Mouse (Mus musculus): ENCODE results near the gene Hspg2.
A peak's percentile ranks its signal among the peaks of the same experiment; 100 is the strongest.

Gene Hspg2

GRCm38 (mm10) chr4:137480191-137480992 lies 11.8 kb downstream of the Hspg2 start:
- no peak for DNase-seq (ENCODE audit: low spot score in 2 of 2)

GRCm38 (mm10) chr4:137480993-137481340 lies 12.4 kb downstream of the Hspg2 start:
- DNase-seq (ENCODE audit: low spot score in 2 of 2), result no peak

- no peak for DNase-seq (ENCODE audit: low spot score in 2 of 2)
These were observed 12.9 kb downstream of the Hspg2 start for GRCm38 (mm10) chr4:137481381-137482030.

- DNase-seq (ENCODE audit: low spot score in 2 of 2), result peak in 1 of 2 experiments; percentile 38
These were observed 15.3 kb downstream of the Hspg2 start for GRCm38 (mm10) chr4:137483871-137484270.

- DNase-seq (ENCODE audit: low spot score in 2 of 2), result peak in 1 of 2 experiments; percentile 48
These were observed 16.0 kb downstream of the Hspg2 start for GRCm38 (mm10) chr4:137484586-137484985.

GRCm38 (mm10) chr4:137485258-137485960 lies 16.8 kb downstream of the Hspg2 start:
- DNase-seq (ENCODE audit: low spot score in 2 of 2), result no peak

GRCm38 (mm10) chr4:137486081-137487014 lies 17.8 kb downstream of the Hspg2 start:
- DNase-seq (ENCODE audit: low spot score in 2 of 2), result no peak

- DNase-seq (ENCODE audit: low spot score in 2 of 2), result peak in 1 of 2 experiments; percentile 69
These were observed 18.9 kb downstream of the Hspg2 start for GRCm38 (mm10) chr4:137487286-137488000.

GRCm38 (mm10) chr4:137488038-137488437 lies 19.5 kb downstream of the Hspg2 start:
- DNase-seq (ENCODE audit: low spot score in 2 of 2), result no peak

GRCm38 (mm10) chr4:137488571-137489303 lies 20.2 kb downstream of the Hspg2 start:
- DNase-seq (ENCODE audit: low spot score in 2 of 2), result peak in 1 of 2 experiments; percentile 48

- DNase-seq (ENCODE audit: low spot score in 2 of 2), result no peak
These were observed 21.4 kb downstream of the Hspg2 start for GRCm38 (mm10) chr4:137489996-137490395.

- peak in 1 of 2 experiments; percentile 43 for DNase-seq (ENCODE audit: low spot score in 2 of 2)
These were observed 24.0 kb downstream of the Hspg2 start for GRCm38 (mm10) chr4:137492563-137492962.

- no peak for DNase-seq (ENCODE audit: low spot score in 2 of 2)
These were observed 24.6 kb downstream of the Hspg2 start for GRCm38 (mm10) chr4:137493187-137493586.

- peak in 1 of 2 experiments; percentile 37 for DNase-seq (ENCODE audit: low spot score in 2 of 2)
These were observed 26.4 kb downstream of the Hspg2 start for GRCm38 (mm10) chr4:137494751-137495500.

- no peak for DNase-seq (ENCODE audit: low spot score in 2 of 2)
These were observed 27.0 kb downstream of the Hspg2 start for GRCm38 (mm10) chr4:137495501-137496100.

- DNase-seq (ENCODE audit: low spot score in 2 of 2), result peak in 1 of 2 experiments; percentile 42
These were observed 28.8 kb downstream of the Hspg2 start for GRCm38 (mm10) chr4:137497367-137497766.

GRCm38 (mm10) chr4:137497892-137498722 lies 29.5 kb downstream of the Hspg2 start:
- DNase-seq (ENCODE audit: low spot score in 2 of 2), result peak in 1 of 2 experiments; percentile 49

Measured in urinary bladder, postnatal 36 days (tissue).